13 mouse cellular contexts compared by ENCODE assay signal in genomic region chr10:69375154-69375553, GRCm38 (mm10). TPM values are rescaled to one million over a fixed set of nuclear protein-coding genes. Genes with fewer than 3 reads are reported as not detected.
DNase-seq lines count a peak whose midpoint lies in the region; ATAC-seq and TF ChIP-seq lines count a peak whose summit lies in the region.
"Had no signal": no experiment of that assay in that cellular context is flagged by ENCODE, and none has a peak within 500 bp of the region (broad histone marks: within the 10 kb centered on the region; RNA-seq: fewer than 3 reads in every experiment).

No protein-coding gene starts in this region.

- 56% methylated on average over 7 of the region's 7 CpGs for WGBS in liver, adult 2 months
- WGBS in liver, embryonic 11.5 days = 47% methylated on average over 7 of the region's 7 CpGs

- no peak for DNase-seq in liver, adult 2 months (ENCODE audit: extremely low read depth, low read depth, low spot score)
- DNase-seq in liver, embryonic 11.5 days (ENCODE audit: low spot score) = no peak
- DNase-seq in Patski (ENCODE audit: low read depth, low spot score) = no peak
- no peak for DNase-seq in embryo, embryonic 10 days (ENCODE audit: low spot score)
- no peak for DNase-seq in thymus, postnatal 0 days (ENCODE audit: low spot score)
- DNase-seq: cerebellum, postnatal 36 days; heart, postnatal 36 days; liver, embryonic 13.5 days had no signal

- H3K79me2 ChIP-seq in liver, adult 2 months (ENCODE audit: control insufficient read depth, insufficient read depth, low read length) = no peaks in the 10 kb centered on the region

- no peak for ATAC-seq in liver, embryonic 11.5 days (replicated peaks; ENCODE audit: low FRiP score)
- no peak for ATAC-seq in Patski
- ATAC-seq in megakaryocyte progenitor cell, adult 5-6 weeks (replicated peaks; ENCODE audit: poor library complexity) = peak; percentile 39; the same call in 1 of the 2 replicates
- ATAC-seq: inflammation-experienced regulatory T-cells, adult 6 months had no signal

- TF ChIP-seq POLR2A in liver, adult 2 months (IDR thresholded peaks at IDR 0.05; ENCODE audit: extremely low read depth, insufficient read depth, low read length) = no peak
- TF ChIP-seq POLR2A in ES-Bruce4 (IDR thresholded peaks at IDR 0.05; ENCODE audit: insufficient read depth, low read length) = no peak

- TF ChIP-seq CTCF in liver, adult 2 months (IDR thresholded peaks at IDR 0.05; ENCODE audit: low read depth, low read length) = peak; percentile 40
- TF ChIP-seq CTCF in ES-Bruce4 (IDR thresholded peaks at IDR 0.05; ENCODE audit: low read depth, low read length) (peak; percentile 98), Patski (IDR thresholded peaks at IDR 0.05) (peak; percentile 47)

- H3K4me1 ChIP-seq in liver, adult 2 months (ENCODE audit: control insufficient read depth, insufficient read depth, low read length) = no peaks in the 10 kb centered on the region
- no peaks in the 10 kb centered on the region for H3K4me1 ChIP-seq in liver, embryonic 11.5 days (replicated peaks; ENCODE audit: control insufficient read depth, insufficient read depth, low read length)
- no peaks in the 10 kb centered on the region for H3K4me1 ChIP-seq in ES-Bruce4 (ENCODE audit: control insufficient read depth, insufficient read depth, low read length)
- H3K4me1 ChIP-seq: embryonic facial prominence, embryonic 12.5 days; liver, embryonic 13.5 days; megakaryocyte, embryonic 14.5 days had no signal

- no peak overlapping the region for H3K4me3 ChIP-seq in liver, adult 2 months (ENCODE audit: insufficient read depth, low read depth, low read length)
- no peak overlapping the region for H3K4me3 ChIP-seq in liver, embryonic 11.5 days (ENCODE audit: low read depth, low read length)
- H3K4me3 ChIP-seq in ES-Bruce4 (ENCODE audit: low read depth, low read length) = no peak overlapping the region
- H3K4me3 ChIP-seq: embryonic facial prominence, embryonic 12.5 days; liver, embryonic 13.5 days; megakaryocyte, embryonic 14.5 days had no signal

- H3K36me3 ChIP-seq in liver, adult 2 months (ENCODE audit: control insufficient read depth, insufficient read depth, low read length) = no peaks in the 10 kb centered on the region
- H3K36me3 ChIP-seq in liver, embryonic 11.5 days (ENCODE audit: control insufficient read depth, insufficient read depth, low read length) = no peaks in the 10 kb centered on the region
- H3K36me3 ChIP-seq in ES-Bruce4 (ENCODE audit: control insufficient read depth, insufficient read depth, low read length, poor library complexity, severe bottlenecking) = no peaks in the 10 kb centered on the region
- H3K36me3 ChIP-seq: embryonic facial prominence, embryonic 12.5 days; liver, embryonic 13.5 days had no signal

- POLR2A ChIA-PET in Patski (lab: Charles Lee) = no interaction called here

- in situ Hi-C loops in Patski (cut with MboI; ENCODE audit: low pct_unique_long_range_greater_than_20kb) = loop anchor here (5.0 kb wide), 1 partner anchor 277 kb away; no protein-coding TSS in a partner anchor

- no peaks in the 10 kb centered on the region for H3K9me3 ChIP-seq in liver, embryonic 11.5 days (ENCODE audit: control insufficient read depth, low read length)
- H3K9me3 ChIP-seq in ES-Bruce4 (replicated peaks; ENCODE audit: control insufficient read depth, insufficient read depth, low read length, poor library complexity, severe bottlenecking) = no peaks in the 10 kb centered on the region; the same call in 1 of the 2 replicates
- H3K9me3 ChIP-seq: embryonic facial prominence, embryonic 12.5 days; liver, embryonic 13.5 days had no signal

- CTCF ChIA-PET in Patski (lab: Charles Lee) = no interaction called here

- H3K27me3 ChIP-seq in liver, adult 2 months (ENCODE audit: control insufficient read depth, insufficient read depth, low read length) = no peaks in the 10 kb centered on the region
- no peaks in the 10 kb centered on the region for H3K27me3 ChIP-seq in liver, embryonic 11.5 days (replicated peaks; ENCODE audit: control insufficient read depth, insufficient read depth, low read length)
- no peaks in the 10 kb centered on the region for H3K27me3 ChIP-seq in ES-Bruce4 (ENCODE audit: control insufficient read depth, insufficient read depth, low read length, poor library complexity, severe bottlenecking)
- H3K27me3 ChIP-seq in Patski = peaks cover 4% of the 10 kb centered on the region
- H3K27me3 ChIP-seq: embryonic facial prominence, embryonic 12.5 days; liver, embryonic 13.5 days; megakaryocyte, embryonic 14.5 days had no signal

- no peak overlapping the region for H3K4me2 ChIP-seq in liver, embryonic 11.5 days
- H3K4me2 ChIP-seq: embryonic facial prominence, embryonic 12.5 days; liver, embryonic 13.5 days had no signal

- no peak overlapping the region for H3K9ac ChIP-seq in liver, adult 2 months (ENCODE audit: low read depth, low read length)
- no peak overlapping the region for H3K9ac ChIP-seq in liver, embryonic 11.5 days (ENCODE audit: low read depth, low read length)
- no peak overlapping the region for H3K9ac ChIP-seq in ES-Bruce4 (ENCODE audit: low read depth, poor library complexity, severe bottlenecking)
- H3K9ac ChIP-seq: embryonic facial prominence, embryonic 12.5 days; liver, embryonic 13.5 days had no signal

- TF ChIP-seq EP300 in ES-Bruce4 (IDR thresholded peaks at IDR 0.05; ENCODE audit: insufficient read depth, low read depth, low read length) = no peak

- H3K27ac ChIP-seq in liver, adult 2 months (replicated peaks; ENCODE audit: insufficient read depth, low read depth, low read length) = no peak overlapping the region
- H3K27ac ChIP-seq in liver, embryonic 11.5 days (ENCODE audit: low read depth, low read length) = no peak overlapping the region
- no peak overlapping the region for H3K27ac ChIP-seq in ES-Bruce4 (ENCODE audit: insufficient read depth, low read length)
- H3K27ac ChIP-seq: embryonic facial prominence, embryonic 12.5 days; liver, embryonic 13.5 days had no signal

RNA-seq across cellular contexts. Expression of gene Cdk1, which starts 22.4 kb away (rescaled TPM):
- 4.9 and 10.7 TPM in 2 replicates for total RNA-seq in liver, adult 2 months (2014; rRNA removed)
- 1.8 and 2.6 TPM in 2 replicates for polyA plus RNA-seq in liver, adult 2 months (2012; rRNA removed)
- 441 and 474 TPM in 2 replicates for polyA plus RNA-seq in liver, embryonic 11.5 days (2014; fragmentation: Nextera tagmentation; extraction: Ambion mirVana)
- polyA plus RNA-seq in ES-Bruce4 (2011; ENCODE audit: insufficient read depth, insufficient read length, low read depth, missing spikeins) = 402 and 415 TPM in 2 replicates
- 221 TPM for polyA plus RNA-seq in Patski (2021)
- 118 and 123 TPM in 2 replicates for total RNA-seq in megakaryocyte progenitor cell, adult 5-6 weeks (2015)
- 276 and 278 TPM in 2 replicates for total RNA-seq in megakaryocyte progenitor cell, adult 5-6 weeks (2017)
- 394 and 415 TPM in 2 replicates for polyA plus RNA-seq in thymus, postnatal 0 days (2015; fragmentation: Nextera tagmentation; extraction: Ambion mirVana)

RNA-seq across cellular contexts. Expression of gene Ank3, which starts 23.4 kb away (rescaled TPM):
- total RNA-seq in liver, adult 2 months (2014; rRNA removed) = 31.0 and 37.5 TPM in 2 replicates
- polyA plus RNA-seq in liver, adult 2 months (2012; rRNA removed) = 2.9 and 3.1 TPM in 2 replicates
- 13.4 and 16.1 TPM in 2 replicates for polyA plus RNA-seq in liver, embryonic 11.5 days (2014; fragmentation: Nextera tagmentation; extraction: Ambion mirVana)
- 52.3 and 61.0 TPM in 2 replicates for polyA plus RNA-seq in ES-Bruce4 (2011; ENCODE audit: insufficient read depth, insufficient read length, low read depth, missing spikeins)
- polyA plus RNA-seq in Patski (2021) = 83.2 TPM
- 0.25 TPM in 1 of 2 replicates, not detected in the other for total RNA-seq in megakaryocyte progenitor cell, adult 5-6 weeks (2015)
- 0.41 TPM in 1 of 2 replicates, not detected in the other for total RNA-seq in megakaryocyte progenitor cell, adult 5-6 weeks (2017)
- 8.5 and 10.5 TPM in 2 replicates for polyA plus RNA-seq in thymus, postnatal 0 days (2015; fragmentation: Nextera tagmentation; extraction: Ambion mirVana)

Comparison
In these comparisons a context has a peak if more than half of its experiments do, and no peak if none do; other contexts are left out.
1. RNA of gene Cdk1, which starts 22.4 kb away (polyA plus RNA-seq): 441 to 474 TPM in liver, embryonic 11.5 days, 394 to 415 TPM in thymus, postnatal 0 days, 402 to 415 TPM in ES-Bruce4 and 221 TPM in Patski (single experiment); 1.8 to 2.6 TPM in liver, adult 2 months; every median in the first group is over 10 times any median in the second.
2. CTCF ChIP-seq: peak in every context shown above with its lines; median percentile 98 in ES-Bruce4; 47 in Patski; 40 in liver, adult 2 months.